Mouse (Mus musculus) macrophage (primary cell): ENCODE data around the gene Prr30. TPM values are rescaled to one million over a fixed set of nuclear protein-coding genes. Genes with fewer than 3 reads are reported as not detected.
"Not testable (repeated sequence)": the region's sequence is repeated elsewhere in the genome, so short reads cannot be mapped to it uniquely, and the experiment has no call there.

Experiments used
- H3K27ac ChIP-seq: fragments of 350-480 bp; formaldehyde crosslinking; 2 replicates; pipeline ENCODE4 v1.9.0; 2021
- H3K36me3 ChIP-seq: fragments of 350-480 bp; formaldehyde crosslinking; 2 replicates; pipeline ENCODE4 v1.9.0; 2021; ENCODE audit errors: inconsistent target
- H3K4me3 ChIP-seq: fragments of 350-480 bp; formaldehyde crosslinking; 2 replicates; pipeline ENCODE4 v1.9.0; 2021; ENCODE audit errors: inconsistent target
- H3K79me2 ChIP-seq: fragments of 350-480 bp; formaldehyde crosslinking; 2 replicates; pipeline ENCODE4 v1.9.0; 2021; ENCODE audit errors: inconsistent target
- WGBS: methylation state at CpG from one replicate; pipeline ENCODE4 v1.1.7; 2026; ENCODE audit warnings: inconsistent platforms; ENCODE audit not compliant: missing documents; 5-methylcytosine and 5-hydroxymethylcytosine counted together
- polyA plus RNA-seq: library from polyadenylated mRNA; stranded (reverse); fragments of 250-400 nt; gene quantifications from 3 replicates; pipeline ENCODE4 v1.2.4, GENCODE M21; 2018; ENCODE audit warnings: inconsistent platforms
- total RNA-seq, 78 experiments: library from RNA; depleted of rRNA; stranded (reverse); fragments of 250-400 nt; gene quantifications; 1 replicate in 9 of 78; 2 replicates in 24 of 78; 3 replicates in 43 of 78; 4 replicates in 2 of 78; pipeline ENCODE4 v1.2.4; 2018; ENCODE audit warnings: inconsistent platforms in 56 of 78

Gene Prr30
- total RNA-seq (2018; cell fraction: chromatin; rRNA removed): not detected
- not detected for total RNA-seq (2018; cell fraction: cytosol; rRNA removed)
- not detected for total RNA-seq (2018; cell fraction: nucleus; rRNA removed)
- not detected in 3 replicates for polyA plus RNA-seq

- 91% methylated on average over 4 of the region's 4 CpGs for WGBS
- Histone ChIP-seq H3K4me3 (no peak within 1 kb of the TSS), H3K27ac (no peak within 1 kb of the TSS), H3K79me2 (no peaks in the 10 kb centered on the region), H3K36me3 (no peaks in the 10 kb centered on the region)
Observed at GRCm38 (mm10) chr14:101200230-101200629, at the start of gene Prr30. Prr30 (minus strand) TSS chr14:101200330.

DNA sequence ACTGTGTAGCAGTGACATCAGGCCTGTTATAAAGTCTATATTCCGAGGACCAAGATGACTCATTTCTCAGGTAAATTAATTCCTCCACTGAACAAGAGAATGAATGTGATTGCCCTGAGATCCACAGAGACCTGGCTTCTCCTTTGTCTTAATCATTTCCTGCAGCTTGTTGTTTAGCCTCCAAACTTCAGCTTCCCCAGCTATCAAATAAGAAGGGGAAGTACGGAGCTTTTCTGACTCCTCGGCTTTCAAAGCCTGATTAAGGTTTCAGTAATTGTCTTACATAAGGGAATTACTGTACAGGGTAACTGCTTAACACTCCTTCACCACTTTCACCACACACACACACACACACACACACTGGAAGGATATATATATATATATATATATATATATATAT lies 46.7 kb upstream of the Prr30 start:
- Histone ChIP-seq H3K79me2 (no peaks in the 10 kb centered on the region), H3K36me3 (no peaks in the 10 kb centered on the region), H3K27ac (no peak overlapping the region), H3K4me3 (no peak overlapping the region)
- WGBS: 7% methylated on average over 3 of the region's 3 CpGs

- 95% methylated on average over 7 of the region's 7 CpGs for WGBS
- no peak overlapping the region for H3K27ac ChIP-seq
Observed at GRCm38 (mm10) chr14:101245706-101246105, 45.6 kb upstream of the Prr30 start.

DNA sequence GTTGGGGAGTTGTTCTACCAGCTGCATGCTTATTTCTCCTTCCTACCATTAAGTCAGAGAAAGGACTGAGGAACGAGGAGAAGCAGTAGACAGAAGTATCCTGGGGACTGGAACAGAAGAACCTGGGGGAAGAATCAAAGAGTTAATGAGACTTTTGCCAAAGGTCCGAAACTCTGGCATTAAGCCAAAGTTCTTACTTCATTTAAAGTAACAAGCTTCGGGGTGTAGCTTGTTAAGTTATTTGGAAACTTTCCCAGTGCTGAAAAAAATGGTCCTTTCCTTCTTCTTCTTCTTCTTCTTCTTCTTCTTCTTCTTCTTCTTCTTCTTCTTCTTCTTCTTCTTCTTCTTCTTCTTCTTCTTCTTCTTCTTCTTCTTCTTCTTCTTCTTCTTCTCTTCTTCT lies 44.3 kb upstream of the Prr30 start:
- H3K79me2 ChIP-seq, H3K27ac ChIP-seq, H3K4me3 ChIP-seq, H3K36me3 ChIP-seq: not testable (repeated sequence)
- WGBS: 51% methylated on average over 3 of the region's 3 CpGs

More at GRCm38 (mm10) chr14:101245706-101246105, 45.6 kb upstream of the Prr30 start:
- Histone ChIP-seq H3K4me3 (no peak overlapping the region), H3K36me3 (no peaks in the 10 kb centered on the region), H3K79me2 (no peaks in the 10 kb centered on the region)

- H3K4me3 ChIP-seq: no peak overlapping the region
- no peaks in the 10 kb centered on the region for H3K79me2 ChIP-seq
- WGBS: 14% methylated on average over 1 of the region's 1 CpGs
- no peak overlapping the region for H3K27ac ChIP-seq
- no peaks in the 10 kb centered on the region for H3K36me3 ChIP-seq
Observed at GRCm38 (mm10) chr14:101237965-101238364, 37.8 kb upstream of the Prr30 start.

DNA sequence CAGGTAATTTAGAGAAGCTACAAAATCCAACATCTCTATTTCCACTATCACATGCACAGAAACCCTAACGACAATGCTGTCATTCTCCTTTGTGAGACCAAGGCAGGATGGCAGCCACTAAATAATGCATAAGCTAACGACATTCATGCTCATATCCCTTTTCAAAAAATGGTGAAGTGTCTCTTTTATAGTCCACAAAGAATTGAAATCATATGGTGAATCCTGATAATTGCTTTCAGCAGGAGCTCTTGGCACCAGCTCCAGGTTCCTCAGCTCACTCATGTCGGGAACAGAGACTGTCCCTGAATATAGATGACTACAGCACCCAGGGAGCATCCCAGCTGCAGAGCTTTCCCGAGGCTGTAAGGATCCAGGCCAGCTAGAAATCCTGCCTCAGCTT lies 28.9 kb upstream of the Prr30 start:
- 79% methylated on average over 4 of the region's 4 CpGs for WGBS
- H3K36me3 ChIP-seq: no peaks in the 10 kb centered on the region
- no peak overlapping the region for H3K27ac ChIP-seq

DNA sequence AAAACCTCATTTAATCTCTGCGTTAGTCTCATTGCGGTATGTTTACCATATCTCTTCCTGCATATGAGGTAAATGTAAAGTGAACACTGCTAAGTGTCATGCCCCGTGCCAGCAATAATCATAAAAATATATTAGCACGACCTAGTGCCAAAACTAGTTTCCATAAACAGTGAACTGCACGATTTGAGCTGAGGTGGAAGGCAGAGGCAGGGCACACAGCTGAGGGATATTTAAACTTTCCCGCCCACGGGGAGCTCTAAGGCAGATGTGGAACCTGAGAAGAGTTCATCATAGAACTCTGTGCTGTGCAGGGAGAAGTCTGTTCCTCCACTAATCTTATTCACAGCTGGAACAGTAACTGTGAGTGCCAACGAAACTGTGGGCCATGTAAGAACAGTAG lies 22.2 kb upstream of the Prr30 start:
- H3K4me3 ChIP-seq: no peak overlapping the region
- no peaks in the 10 kb centered on the region for H3K79me2 ChIP-seq
- H3K36me3 ChIP-seq: no peaks in the 10 kb centered on the region
- H3K27ac ChIP-seq: no peak overlapping the region
- WGBS: 90% methylated on average over 8 of the region's 8 CpGs

More for the DNA sequence above, 28.9 kb upstream of the Prr30 start:
- H3K79me2 ChIP-seq: no peaks in the 10 kb centered on the region
- H3K4me3 ChIP-seq: no peak overlapping the region

DNA sequence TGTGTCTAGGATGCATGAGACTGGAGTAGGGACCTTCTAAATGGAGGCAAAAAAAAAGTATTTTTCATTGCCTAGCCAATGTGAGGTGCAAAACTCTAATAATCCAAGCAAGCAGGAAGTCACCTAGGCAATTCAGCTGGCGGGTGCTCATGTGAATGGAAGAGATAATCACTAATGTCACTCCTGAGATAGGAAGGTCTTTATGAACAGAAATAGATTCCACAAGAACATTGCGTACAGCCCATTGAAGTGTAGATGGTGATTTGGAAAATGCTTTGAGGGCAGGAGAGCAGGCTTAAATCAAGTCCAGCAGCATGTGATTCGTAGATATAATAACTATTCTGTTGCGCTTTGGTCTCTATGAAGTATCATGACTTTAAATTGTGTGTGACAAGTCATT lies 27.9 kb downstream of the Prr30 start:
- 88% methylated on average over 4 of the region's 4 CpGs for whole genome bisulfite sequencing
- H3K36me3 ChIP-seq: no peaks in the 10 kb centered on the region
- H3K27ac ChIP-seq: no peak overlapping the region
- H3K4me3 ChIP-seq: no peak overlapping the region
- no peaks in the 10 kb centered on the region for H3K79me2 ChIP-seq
